Mouse (Mus musculus) liver, embryonic 15.5 days (tissue): Measurements from ENCODE around the gene Rab40b. TPM values are rescaled to one million over a fixed set of nuclear protein-coding genes. Genes with fewer than 3 reads are reported as not detected.
"Not testable (repeated sequence)": the region's sequence is repeated elsewhere in the genome, so short reads cannot be mapped to it uniquely, and the experiment has no call there.

Source experiments
- ATAC-seq: fragments of 200-750 bp; cut with Nextera tagmentation; 2 replicates; pipeline ENCODE4 v1.8.0; 2017; ENCODE audit warnings: moderate number of reproducible peaks, mild to moderate bottlenecking, moderate library complexity; ENCODE audit not compliant: insufficient read depth
- H3K27ac ChIP-seq: fragments of 300-500 bp; sonication (generic); replicated peaks from 2 replicates; pipeline ENCODE4 v1.5.1; 2015; ENCODE audit warnings: mild to moderate bottlenecking, inconsistent platforms
- H3K27me3 ChIP-seq: fragments of 300-500 bp; sonication (generic); 2 replicates; pipeline ENCODE4 v1.6.1; 2015; ENCODE audit warnings: mild to moderate bottlenecking, inconsistent platforms
- H3K36me3 ChIP-seq: fragments of 300-500 bp; sonication (generic); replicated peaks from 2 replicates; pipeline ENCODE4 v1.6.1; 2015; ENCODE audit warnings: moderate library complexity, mild to moderate bottlenecking, inconsistent platforms
- H3K4me1 ChIP-seq: fragments of 300-500 bp; sonication (generic); replicated peaks from 2 replicates; pipeline ENCODE4 v1.6.1; 2015; ENCODE audit warnings: inconsistent platforms
- H3K4me2 ChIP-seq: fragments of 300-500 bp; sonication (generic); 2 replicates; pipeline ENCODE4 v1.6.1; 2015; ENCODE audit warnings: moderate library complexity, mild to moderate bottlenecking, inconsistent platforms
- H3K4me3 ChIP-seq: fragments of 300-500 bp; sonication (generic); replicated peaks from 2 replicates; pipeline ENCODE4 v1.5.1; 2015; ENCODE audit warnings: mild to moderate bottlenecking, inconsistent platforms
- H3K9ac ChIP-seq: fragments of 300-500 bp; sonication (generic); 2 replicates; pipeline ENCODE4 v1.6.1; 2015; ENCODE audit warnings: moderate library complexity, mild to moderate bottlenecking, inconsistent platforms
- H3K9me3 ChIP-seq: fragments of 300-500 bp; sonication (generic); replicated peaks from 2 replicates; pipeline ENCODE4 v1.6.1; 2016; ENCODE audit warnings: inconsistent platforms
- WGBS: fragments of 180-500 bp; shearing (Covaris S2); methylation state at CpG from one replicate; pipeline ENCODE4 v1.1.7; 2015; ENCODE audit warnings: mixed read lengths; ENCODE audit not compliant: insufficient replicate concordance; 5-methylcytosine and 5-hydroxymethylcytosine counted together
- polyA plus RNA-seq: library from polyadenylated mRNA; unstranded; fragments of >200 nt; fragmentation: Nextera tagmentation; extraction: Ambion mirVana; gene quantifications from 2 replicates; pipeline ENCODE4 v1.2.1, GENCODE M21; 2015

Rab40b gene
- polyA plus RNA-seq, 1 experiment from 2014 or later, result 1.4 TPM

DNA sequence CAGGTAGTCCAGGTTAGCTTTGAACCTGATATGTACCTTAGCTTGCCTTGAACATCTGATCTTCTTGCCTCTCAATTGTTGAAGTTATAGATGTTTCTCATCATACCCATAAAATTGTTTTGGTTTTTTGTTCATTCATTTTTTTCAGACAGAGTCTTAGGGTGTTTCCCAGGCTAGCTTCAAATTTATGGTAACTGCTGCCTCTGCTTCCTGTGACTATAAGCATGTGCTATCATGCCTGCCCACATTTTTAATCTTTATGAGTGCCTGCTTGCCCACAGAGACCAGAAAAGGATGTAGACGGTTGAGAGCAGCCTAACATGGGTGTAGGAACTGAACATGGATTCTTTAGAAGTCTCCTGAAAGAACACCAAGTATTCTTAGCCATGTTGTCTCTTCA is 19.3 kb downstream of the Rab40b start:
- no peak for ATAC-seq
- Histone ChIP-seq H3K9ac (no peak overlapping the region), H3K27me3 (no peaks in the 10 kb centered on the region), H3K4me2 (no peak overlapping the region), H3K36me3 (no peaks in the 10 kb centered on the region), H3K4me3 (no peak overlapping the region), H3K9me3 (no peaks in the 10 kb centered on the region), H3K4me1 (0 out of 2 replicates have a peak, but pooled peaks cover 4% of the 10 kb centered on the region), H3K27ac (no peak overlapping the region)
- 19% methylated on average over 1 of the region's 1 CpGs for WGBS

DNA sequence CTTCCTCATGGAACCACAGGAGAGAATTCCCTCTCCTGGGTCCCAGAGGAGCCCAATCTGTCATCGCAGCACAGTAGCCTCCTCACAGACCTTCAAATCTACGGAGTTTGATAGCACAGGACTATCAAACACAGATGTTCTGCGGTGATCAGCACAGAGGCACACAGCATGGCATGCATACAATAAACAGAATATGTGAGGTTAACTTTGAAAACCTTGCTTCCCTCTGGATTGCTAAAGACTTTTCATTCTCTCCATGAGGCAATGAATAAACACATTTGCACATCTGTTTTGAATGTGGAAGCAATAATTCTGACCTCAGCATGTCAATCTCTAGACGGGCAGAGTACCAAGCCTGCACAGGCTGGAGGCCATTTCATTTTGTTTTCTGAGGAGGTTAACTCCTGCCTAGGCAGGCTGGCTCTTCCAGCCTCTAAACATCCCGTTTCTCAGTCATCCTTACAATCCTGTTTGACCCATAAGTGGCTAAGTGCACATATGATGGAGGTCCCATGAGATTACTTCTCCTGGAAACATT is 20.8 kb downstream of the Rab40b start:
- no peak overlapping the region for H3K9ac ChIP-seq
- H3K4me2 ChIP-seq, result no peak overlapping the region
- no peaks in the 10 kb centered on the region for H3K36me3 ChIP-seq
- 52% methylated on average over 5 of the region's 5 CpGs for WGBS
- 0 out of 2 replicates have a peak, but pooled peaks cover 4% of the 10 kb centered on the region for H3K4me1 ChIP-seq
- no peaks in the 10 kb centered on the region for H3K27me3 ChIP-seq
- no peak for ATAC-seq
- H3K27ac ChIP-seq, result no peak overlapping the region
- no peaks in the 10 kb centered on the region for H3K9me3 ChIP-seq
- no peak overlapping the region for H3K4me3 ChIP-seq

DNA sequence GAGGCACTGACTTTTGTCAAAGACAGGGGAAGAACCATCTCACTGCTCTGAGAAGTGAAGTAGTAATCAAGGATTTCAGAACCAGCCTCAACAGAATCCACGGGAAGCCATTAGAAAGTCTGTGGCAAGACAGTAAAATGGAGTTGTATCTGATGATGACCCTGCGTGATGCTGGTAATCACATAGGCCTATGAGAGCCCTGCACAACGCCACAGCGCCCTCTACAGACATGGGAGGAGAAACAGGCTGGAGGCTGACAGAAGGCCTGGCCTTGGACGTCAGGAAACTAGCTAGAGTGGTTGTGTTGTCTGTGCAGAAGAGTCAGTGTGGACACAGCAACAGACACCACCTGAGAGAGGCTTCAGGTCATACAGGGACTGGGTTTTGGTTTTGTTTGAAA is 25.8 kb downstream of the Rab40b start:
- 24% methylated on average over 5 of the region's 5 CpGs for WGBS
- no peak for ATAC-seq
- Histone ChIP-seq H3K9me3 (no peaks in the 10 kb centered on the region), H3K9ac (no peak overlapping the region), H3K27ac (no peak overlapping the region), H3K4me1 (no peaks in the 10 kb centered on the region), H3K4me3 (no peak overlapping the region), H3K4me2 (no peak overlapping the region), H3K36me3 (no peaks in the 10 kb centered on the region), H3K27me3 (peaks cover 9% of the 10 kb centered on the region; the same call in 1 of the 2 replicates)

DNA sequence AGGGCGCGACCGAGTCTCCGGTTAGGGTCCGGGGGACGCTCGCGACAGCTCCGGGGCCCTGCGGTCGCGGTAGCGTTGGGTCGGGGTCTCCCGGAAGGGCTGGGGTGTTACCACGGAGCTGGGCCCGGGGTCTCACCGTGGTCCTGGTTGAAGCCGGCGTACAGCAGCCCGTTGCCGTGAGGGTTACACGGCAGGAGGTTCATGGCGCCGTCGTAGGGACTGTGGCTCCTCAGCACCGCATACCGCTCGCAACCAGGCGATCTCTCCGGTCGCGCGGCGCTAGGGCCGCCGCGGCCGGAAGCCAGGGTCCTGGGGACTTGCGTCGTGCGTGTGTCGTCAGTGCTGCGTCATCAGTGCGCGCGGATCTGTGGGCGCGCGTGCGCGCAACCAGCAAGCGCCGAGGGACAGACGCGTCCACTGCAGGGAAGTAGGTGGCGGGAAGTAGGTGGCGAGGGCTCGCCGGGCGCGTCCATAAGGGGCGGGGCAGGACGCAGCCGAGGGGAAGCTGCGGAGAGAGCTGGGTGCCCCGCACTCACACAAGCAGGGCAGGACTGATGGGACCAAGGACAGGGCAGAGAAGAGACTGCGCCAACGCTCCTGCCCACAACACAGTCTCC is 33.9 kb downstream of the Rab40b start, which contains the start of gene Wdr45b:
Wdr45b (minus strand) TSS at position 355 of the 617 bp plus-strand sequence.
- Histone ChIP-seq H3K36me3 (peaks cover 14% of the 10 kb centered on the region), H3K4me1 (peaks cover 36% of the 10 kb centered on the region), H3K9me3 (no peaks in the 10 kb centered on the region), H3K27me3 (0 out of 2 replicates have a peak, but pooled peaks cover 4% of the 10 kb centered on the region), H3K4me3 (peak within 1 kb of the TSS; percentile 96), H3K4me2 (peak within 1 kb of the TSS; percentile 86), H3K27ac (peak within 1 kb of the TSS; percentile 89), H3K9ac (peak within 1 kb of the TSS; percentile 94)
- peak; percentile 96 for ATAC-seq
- under 1% methylated on average over 69 of the region's 69 CpGs for WGBS

DNA sequence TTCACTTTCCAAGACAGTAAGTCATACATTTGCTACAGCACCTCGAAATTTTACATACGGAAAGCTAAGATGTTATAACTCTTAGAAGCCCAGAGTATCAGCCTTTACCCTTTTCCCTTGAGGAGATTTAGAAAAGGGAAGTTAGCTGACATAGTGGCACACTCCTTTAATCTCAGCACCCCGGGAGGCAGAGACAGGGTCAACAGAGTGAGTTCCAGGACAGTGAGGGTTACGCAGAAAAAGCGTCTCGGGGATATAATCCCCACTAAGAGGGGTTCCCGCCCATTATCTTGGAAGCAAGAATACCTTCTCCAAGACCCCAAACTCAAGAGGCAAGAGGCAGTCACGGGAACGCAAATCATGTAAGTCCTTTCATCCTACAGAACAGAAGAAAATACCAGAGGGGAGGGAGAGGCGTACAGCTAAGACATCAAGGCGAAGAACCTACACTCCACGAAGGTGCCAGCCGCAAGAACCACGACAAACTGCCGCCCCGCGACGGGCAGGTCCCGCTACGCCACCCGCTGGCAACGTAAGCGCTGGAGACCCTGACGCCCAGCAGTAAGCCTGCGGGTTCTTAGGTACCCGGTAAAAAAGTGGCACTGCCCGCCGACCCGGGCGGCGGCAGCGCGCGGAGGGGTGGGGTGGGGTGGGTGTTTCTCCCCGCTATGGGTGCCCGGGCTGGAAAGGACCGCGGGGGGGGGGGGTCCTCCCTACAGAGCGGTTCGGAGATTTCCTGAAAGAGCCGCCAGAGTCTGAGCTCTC is 34.5 kb downstream of the Rab40b start:
- peaks cover 36% of the 10 kb centered on the region for H3K4me1 ChIP-seq
- peak; percentile 45 for ATAC-seq
- no peaks in the 10 kb centered on the region for H3K9me3 ChIP-seq
- H3K27me3 ChIP-seq, result 0 out of 2 replicates have a peak, but pooled peaks cover 3% of the 10 kb centered on the region
- WGBS, result 1% methylated on average over 41 of the region's 41 CpGs
- peaks cover 20% of the 10 kb centered on the region for H3K36me3 ChIP-seq
- H3K4me3 ChIP-seq, result peak overlapping the region; percentile 96
- peak overlapping the region; percentile 89 for H3K27ac ChIP-seq
- H3K4me2 ChIP-seq, result peak overlapping the region; percentile 86
- H3K9ac ChIP-seq, result peak overlapping the region; percentile 94

DNA sequence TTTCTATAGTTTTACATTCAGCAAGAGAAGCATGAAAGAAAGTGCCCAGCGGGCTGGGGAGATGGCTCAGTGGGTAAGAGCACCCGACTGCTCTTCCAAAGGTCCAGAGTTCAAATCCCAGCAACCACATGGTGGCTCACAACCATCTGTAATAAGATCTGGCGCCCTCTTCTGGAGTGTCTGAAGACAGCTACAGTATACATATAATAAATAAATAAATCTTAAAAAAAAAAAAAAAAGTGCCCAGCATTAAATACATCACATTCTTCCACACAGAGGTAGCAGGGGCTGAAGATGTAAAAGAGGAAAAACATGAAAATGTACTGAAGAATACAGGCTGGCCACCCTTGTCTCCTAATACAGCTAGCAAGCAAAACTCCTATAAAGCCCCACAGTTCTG is 39.3 kb downstream of the Rab40b start:
- H3K27ac ChIP-seq, H3K27me3 ChIP-seq, ATAC-seq, H3K9ac ChIP-seq, H3K4me3 ChIP-seq, H3K4me2 ChIP-seq, H3K9me3 ChIP-seq: not testable (repeated sequence)
- Histone ChIP-seq H3K36me3 (peaks cover 53% of the 10 kb centered on the region), H3K4me1 (peaks cover 26% of the 10 kb centered on the region)
- WGBS, result 73% methylated on average over 3 of the region's 3 CpGs

DNA sequence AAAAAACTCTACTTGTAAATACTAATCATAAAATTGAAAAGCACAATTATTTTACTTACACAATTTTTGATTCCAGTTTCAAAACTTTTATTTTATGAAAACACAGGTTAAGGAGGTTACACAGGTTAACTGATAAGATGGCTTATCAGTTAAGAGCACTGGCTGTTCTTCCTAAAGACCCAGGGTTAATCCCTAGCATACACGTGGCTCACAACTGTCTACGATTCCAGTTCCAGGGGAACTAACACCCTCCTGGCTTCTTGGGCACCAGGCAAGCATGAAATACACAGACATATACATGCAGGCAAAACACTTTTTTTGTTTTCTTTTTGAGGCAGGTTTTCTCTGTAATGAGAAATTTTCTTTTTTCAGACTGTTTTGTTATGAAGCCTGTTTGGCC is 39.9 kb downstream of the Rab40b start:
- Histone ChIP-seq H3K27ac (no peak overlapping the region), H3K4me2 (no peak overlapping the region), H3K27me3 (no peaks in the 10 kb centered on the region), H3K9me3 (no peaks in the 10 kb centered on the region), H3K4me1 (peaks cover 26% of the 10 kb centered on the region), H3K9ac (no peak overlapping the region), H3K4me3 (no peak overlapping the region), H3K36me3 (peaks cover 57% of the 10 kb centered on the region)
- 70% methylated on average over 2 of the region's 2 CpGs for WGBS
- no peak for ATAC-seq

DNA sequence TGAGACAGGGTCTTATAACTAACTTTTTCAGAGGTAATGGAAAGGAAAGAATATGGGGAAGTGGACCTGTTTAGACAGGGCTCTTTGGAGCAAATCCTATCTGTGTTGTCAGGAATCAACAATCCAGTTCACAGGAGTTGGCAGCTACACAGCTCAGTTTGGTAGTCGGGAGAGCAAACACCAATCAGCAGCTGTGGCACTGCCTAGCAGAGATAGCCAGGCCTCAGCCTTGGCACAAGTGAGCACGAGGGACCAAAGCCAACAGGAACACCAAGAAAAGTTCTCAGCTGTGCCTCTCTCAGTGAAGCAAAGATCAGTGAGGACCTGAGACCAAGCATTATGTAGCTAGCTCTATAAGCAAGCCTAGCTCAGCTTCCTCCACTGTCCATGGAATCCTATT is 41.0 kb downstream of the Rab40b start:
- no peak overlapping the region for H3K9ac ChIP-seq
- no peak for ATAC-seq
- H3K36me3 ChIP-seq, result peaks cover 56% of the 10 kb centered on the region
- H3K27ac ChIP-seq, result no peak overlapping the region
- no peak overlapping the region for H3K4me2 ChIP-seq
- no peaks in the 10 kb centered on the region for H3K9me3 ChIP-seq
- no peak overlapping the region for H3K4me3 ChIP-seq
- WGBS, result 68% methylated on average over 2 of the region's 2 CpGs
- H3K4me1 ChIP-seq, result peaks cover 19% of the 10 kb centered on the region
- H3K27me3 ChIP-seq, result no peaks in the 10 kb centered on the region

DNA sequence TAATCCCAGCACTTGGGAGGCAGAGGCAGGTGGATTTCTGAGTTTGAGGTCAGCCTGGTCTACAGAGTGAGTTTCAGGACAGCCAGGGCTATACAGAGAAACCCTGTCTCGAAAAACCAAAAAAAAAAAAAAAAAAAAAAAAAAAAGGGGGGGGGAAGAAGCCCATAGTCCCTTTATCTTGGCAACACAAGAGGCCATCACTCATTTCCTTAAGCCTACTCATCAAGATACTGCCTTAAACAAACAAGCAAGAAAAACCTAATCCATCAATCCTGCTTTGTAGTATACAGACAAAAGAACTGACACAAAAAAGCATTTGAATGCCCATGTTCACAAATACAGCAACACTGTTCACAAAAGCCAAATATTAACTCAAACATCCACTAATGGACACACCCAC is 45.6 kb downstream of the Rab40b start:
- H3K4me3 ChIP-seq, ATAC-seq, H3K9ac ChIP-seq, H3K27ac ChIP-seq, H3K9me3 ChIP-seq, H3K4me2 ChIP-seq, H3K27me3 ChIP-seq: not testable (repeated sequence)
- peaks cover 52% of the 10 kb centered on the region for H3K36me3 ChIP-seq
- WGBS, result 30% methylated on average over 1 of the region's 1 CpGs
- H3K4me1 ChIP-seq, result peaks cover 25% of the 10 kb centered on the region

DNA sequence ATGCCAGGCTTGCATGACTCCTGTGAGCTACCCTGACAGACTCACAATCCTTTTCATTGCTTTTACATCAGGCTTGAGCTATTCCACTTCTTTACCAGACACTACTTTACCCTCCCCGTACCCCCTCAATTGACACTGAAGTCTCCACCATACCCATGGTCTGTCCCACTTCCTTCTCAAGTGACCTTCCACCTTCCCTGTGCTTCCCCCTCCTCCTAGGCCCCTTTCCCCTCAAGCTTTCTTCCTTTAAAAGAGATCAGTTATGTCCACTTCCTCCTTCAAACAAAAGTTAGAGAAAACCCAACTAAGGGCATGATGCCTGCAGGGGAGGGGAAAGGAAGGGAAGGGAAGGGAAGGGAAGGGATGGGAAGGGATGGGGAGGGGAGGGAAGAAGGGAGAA is 47.8 kb downstream of the Rab40b start:
- no peaks in the 10 kb centered on the region for H3K27me3 ChIP-seq
- 60% methylated on average over 1 of the region's 1 CpGs for WGBS
- H3K27ac ChIP-seq, result 0 out of 2 replicates have a peak overlapping the region, but pooled peaks have one; percentile 38
- H3K4me3 ChIP-seq, result no peak overlapping the region
- H3K9ac ChIP-seq, result no peak overlapping the region
- peaks cover 54% of the 10 kb centered on the region for H3K36me3 ChIP-seq
- no peak for ATAC-seq
- H3K4me1 ChIP-seq, result peaks cover 25% of the 10 kb centered on the region
- H3K4me2 ChIP-seq, result no peak overlapping the region
- no peaks in the 10 kb centered on the region for H3K9me3 ChIP-seq

DNA sequence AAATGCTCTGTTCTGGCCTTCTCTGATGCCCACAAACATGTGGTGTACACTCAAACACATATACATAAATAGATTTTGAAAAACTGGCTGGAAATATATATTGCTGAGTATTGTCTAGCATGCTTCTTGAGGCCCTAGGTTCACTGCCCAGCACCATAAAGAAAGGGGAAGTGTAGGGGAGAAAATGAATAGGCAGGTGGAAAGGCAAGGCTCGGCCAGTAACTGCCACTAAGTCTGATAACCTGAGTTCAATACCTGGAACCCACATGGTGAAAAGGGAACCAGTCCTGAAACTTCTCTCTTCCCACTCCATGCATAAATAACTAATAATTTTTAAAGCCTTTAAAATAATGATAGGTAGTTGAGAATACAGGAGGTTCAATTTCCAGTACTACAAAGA is 48.4 kb downstream of the Rab40b start:
- Histone ChIP-seq H3K4me2 (no peak overlapping the region), H3K9ac (no peak overlapping the region), H3K4me3 (no peak overlapping the region), H3K27me3 (no peaks in the 10 kb centered on the region), H3K9me3 (no peaks in the 10 kb centered on the region), H3K4me1 (peaks cover 25% of the 10 kb centered on the region), H3K36me3 (peaks cover 55% of the 10 kb centered on the region), H3K27ac (0 out of 2 replicates have a peak overlapping the region, but pooled peaks have one; percentile 38)
- 50% methylated on average over 1 of the region's 1 CpGs for WGBS
- ATAC-seq, result no peak
